Mouse (Mus musculus): ENCODE results near the gene Rad23a.

The Rad23a gene

GRCm38 (mm10) chr8:84787523-84788302, 52.8 kb downstream of the Rad23a start:
- no peak for DNase-seq (ENCODE audit: low spot score)

GRCm38 (mm10) chr8:84786801-84787467, 53.5 kb downstream of the Rad23a start:
- DNase-seq (ENCODE audit: low spot score): no peak

- DNase-seq (ENCODE audit: low spot score): no peak
Observed at GRCm38 (mm10) chr8:84785756-84786677, 54.4 kb downstream of the Rad23a start.

- no peak for DNase-seq (ENCODE audit: low spot score)
Observed at GRCm38 (mm10) chr8:84785506-84785755, 55.0 kb downstream of the Rad23a start.

GRCm38 (mm10) chr8:84784681-84785505, 55.6 kb downstream of the Rad23a start:
- DNase-seq (ENCODE audit: low spot score): no peak

Measured in T-cell, adult 2 months (primary cell).